Mouse (Mus musculus): Measurements from ENCODE around the gene Sipa1l1. TPM values are rescaled to one million over a fixed set of nuclear protein-coding genes. Genes with fewer than 3 reads are reported as not detected.

Gene Sipa1l1
- total and polyA plus RNA-seq, 3 experiments, result 13.6 to 36.7 (median 23.6) TPM

DNA sequence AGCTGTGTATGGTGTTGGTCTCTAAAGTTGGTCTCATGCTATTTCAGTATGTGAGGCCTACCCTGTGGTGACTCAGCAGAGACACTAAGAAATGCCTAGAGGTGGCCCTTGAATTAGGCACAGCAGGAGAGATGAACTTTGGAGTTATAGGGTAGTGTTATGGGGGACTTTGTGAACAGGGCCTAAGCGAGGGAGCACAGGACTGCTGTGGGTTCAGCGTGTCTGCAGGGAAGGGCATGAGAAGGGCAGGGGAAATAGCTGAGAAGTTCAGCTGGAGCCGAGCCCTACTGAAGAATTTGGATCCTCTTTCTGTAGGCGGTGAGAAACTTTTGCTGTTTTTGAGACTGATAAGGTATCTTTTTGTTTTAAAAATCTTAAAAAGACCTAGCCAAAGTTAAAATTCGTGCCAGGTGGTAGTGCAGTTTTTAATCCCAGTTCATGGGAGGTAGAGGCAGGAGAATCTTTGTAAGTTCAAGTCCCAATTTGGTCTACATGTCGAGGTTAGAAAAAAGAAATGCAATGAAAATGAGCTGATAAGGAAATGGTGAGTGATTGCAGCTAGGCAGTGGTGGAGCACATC lies 87.9 kb downstream of the Sipa1l1 start:
- Histone ChIP-seq H3K4me3 (replicated peaks in 1 of 3; ENCODE audit: low read depth in 2 of 3, low read length in 2 of 3, poor library complexity in 1 of 3) (no peak overlapping the region), H3K36me3 (replicated peaks in 1 of 2; ENCODE audit: control insufficient read depth in 1 of 2, insufficient read depth in 1 of 2, low read length in 1 of 2) (peaks cover 0 to 18% of the 10 kb centered on the region in 2 experiments), H3K27me3 (replicated peaks) (no peaks in the 10 kb centered on the region), H3K4me2 (ENCODE audit: insufficient read depth, low read depth, poor library complexity, severe bottlenecking) (no peak overlapping the region), H3K9ac (ENCODE audit: insufficient read depth, low read depth) (no peak overlapping the region), H3K27ac (ENCODE audit: insufficient read depth, low read depth) (no peak overlapping the region), H3K4me1 (ENCODE audit: control insufficient read depth in 1 of 2, insufficient read depth in 2 of 2) (peaks cover 6 to 39% of the 10 kb centered on the region in 2 experiments), H3K9me3 (replicated peaks; ENCODE audit: low read length) (no peaks in the 10 kb centered on the region), H3K79me2 (replicated peaks; ENCODE audit: control insufficient read depth, extremely low read depth, insufficient read depth, poor library complexity, severe bottlenecking) (no peaks in the 10 kb centered on the region; the same call in 1 of the 2 replicates)
- in situ Hi-C loops (cut with MboI; ENCODE audit: low pct_ligation_motif_present, low pct_unique_long_range_greater_than_20kb, low sequenced_read_pairs), result loop anchor here (25.0 kb wide), 1 partner anchor 270 kb away; no protein-coding TSS in a partner anchor
- no peak for DNase-seq (ENCODE audit: extremely low read depth)
- dilution Hi-C loops (cut with MboI; ENCODE audit: extremely low pct_ligation_motif_present, extremely low pct_unique_long_range_greater_than_20kb, low sequenced_read_pairs), result no loop called here
- TF ChIP-seq MAZ (IDR thresholded peaks at IDR 0.05; ENCODE audit: low read depth, low read length) (no peak), IRF4 (IDR thresholded peaks at IDR 0.05; ENCODE audit: low read depth, low read length) (no peak), MXI1 (IDR thresholded peaks at IDR 0.05; ENCODE audit: low read depth, low read length) (no peak), ZMIZ1 (IDR thresholded peaks at IDR 0.05; ENCODE audit: low read depth, low read length) (no peak), JUN (IDR thresholded peaks at IDR 0.05; ENCODE audit: insufficient read depth, low read depth, low read length) (no peak), ELF1 (IDR thresholded peaks at IDR 0.05; ENCODE audit: low read depth, low read length) (no peak), NELFE (IDR thresholded peaks at IDR 0.05; ENCODE audit: low read depth, low read length) (no peak), NRF1 (IDR thresholded peaks at IDR 0.05; ENCODE audit: low read depth, low read length) (no peak), ETS1 (conservative IDR thresholded peaks at IDR 0.05; ENCODE audit: low read depth, low read length) (no peak), CHD2 (IDR thresholded peaks at IDR 0.05; ENCODE audit: low read length) (no peak), PAX5 (IDR thresholded peaks at IDR 0.05; ENCODE audit: low read length) (no peak), UBTF (IDR thresholded peaks at IDR 0.05; ENCODE audit: low read depth, low read length) (no peak)

DNA sequence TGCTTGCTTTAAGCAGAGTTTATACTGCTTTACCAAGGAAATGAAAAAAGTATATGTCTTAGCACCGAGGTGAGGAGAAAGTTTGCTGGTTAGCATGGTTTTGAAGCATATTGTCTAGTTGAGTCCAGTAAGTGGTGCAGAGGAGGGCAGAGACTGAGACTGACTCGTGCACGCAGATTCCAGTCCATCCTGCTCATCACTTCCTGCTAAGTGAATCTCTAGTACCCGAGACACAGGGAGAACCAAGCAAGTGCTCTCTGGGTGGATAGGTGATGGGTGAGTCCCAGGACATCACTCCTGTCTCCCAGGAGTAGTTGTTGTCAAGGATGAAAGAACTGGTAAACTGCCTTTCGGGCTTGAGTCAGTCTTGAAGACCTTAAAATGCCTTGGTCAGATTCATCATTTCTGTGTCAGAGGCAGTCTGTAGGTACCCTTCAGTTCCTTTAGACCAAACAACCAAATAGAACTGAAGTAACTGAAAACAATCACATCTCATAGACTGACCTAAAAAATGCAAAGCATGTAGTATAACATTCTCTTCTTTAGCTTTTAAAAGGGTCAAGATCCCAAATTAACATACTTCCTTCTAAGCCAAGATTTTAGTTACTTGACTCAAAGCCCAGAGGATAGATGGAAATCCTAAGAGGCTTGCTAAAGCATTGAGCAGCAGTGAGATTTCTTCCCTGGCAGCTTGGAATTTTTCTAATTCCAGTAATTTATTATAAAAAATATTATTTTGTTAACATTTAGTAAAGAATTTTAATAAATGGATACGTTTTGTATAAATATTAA lies 89.1 kb downstream of the Sipa1l1 start:
- dilution Hi-C loops (cut with MboI; ENCODE audit: extremely low pct_ligation_motif_present, extremely low pct_unique_long_range_greater_than_20kb, low sequenced_read_pairs), result no loop called here
- DNase-seq (ENCODE audit: extremely low read depth), result no peak
- Histone ChIP-seq H3K4me1 (ENCODE audit: control insufficient read depth in 1 of 2, insufficient read depth in 2 of 2) (peaks cover 3 to 34% of the 10 kb centered on the region in 2 experiments), H3K36me3 (replicated peaks in 1 of 2; ENCODE audit: control insufficient read depth in 1 of 2, insufficient read depth in 1 of 2, low read length in 1 of 2) (peaks cover 0 to 25% of the 10 kb centered on the region in 2 experiments), H3K27me3 (replicated peaks) (no peaks in the 10 kb centered on the region), H3K27ac (ENCODE audit: insufficient read depth, low read depth) (no peak overlapping the region), H3K9me3 (replicated peaks; ENCODE audit: low read length) (no peaks in the 10 kb centered on the region), H3K4me3 (replicated peaks in 1 of 3; ENCODE audit: low read depth in 2 of 3, low read length in 2 of 3, poor library complexity in 1 of 3) (no peak overlapping the region), H3K79me2 (replicated peaks; ENCODE audit: control insufficient read depth, extremely low read depth, insufficient read depth, poor library complexity, severe bottlenecking) (no peaks in the 10 kb centered on the region; the same call in 1 of the 2 replicates), H3K4me2 (ENCODE audit: insufficient read depth, low read depth, poor library complexity, severe bottlenecking) (no peak overlapping the region), H3K9ac (ENCODE audit: insufficient read depth, low read depth) (no peak overlapping the region)
- no peak for TF ChIP-seq MYC (IDR thresholded peaks at IDR 0.05; ENCODE audit: low read depth, low read length)
- no peak for TF ChIP-seq NRF1 (IDR thresholded peaks at IDR 0.05; ENCODE audit: low read depth, low read length)
- TF ChIP-seq HCFC1 (IDR thresholded peaks at IDR 0.05; ENCODE audit: low read depth, low read length), result no peak
- no peak for TF ChIP-seq USF2 (conservative IDR thresholded peaks at IDR 0.05; ENCODE audit: low read depth, low read length)
- TF ChIP-seq MAX (IDR thresholded peaks at IDR 0.05; ENCODE audit: low read length), result no peak
- TF ChIP-seq CTCF (conservative IDR thresholded peaks at IDR 0.05 in 1 of 2, IDR thresholded peaks at IDR 0.05 in 1 of 2; ENCODE audit: low read depth in 2 of 2, low read length in 2 of 2), result no peak
- no peak for TF ChIP-seq UBTF (IDR thresholded peaks at IDR 0.05; ENCODE audit: low read depth, low read length)
- in situ Hi-C loops (cut with MboI; ENCODE audit: low pct_ligation_motif_present, low pct_unique_long_range_greater_than_20kb, low sequenced_read_pairs), result loop anchor here (25.0 kb wide), 1 partner anchor 271 kb away; no protein-coding TSS in a partner anchor
